Mouse (Mus musculus): ENCODE results near the gene St3gal3. TPM values are rescaled to one million over a fixed set of nuclear protein-coding genes. Genes with fewer than 3 reads are reported as not detected.
A peak's percentile ranks its signal among the peaks of the same experiment; 100 is the strongest.

Gene St3gal3
- polyA plus RNA-seq, 1 experiment from 2014 or later = 10.9 TPM

DNA sequence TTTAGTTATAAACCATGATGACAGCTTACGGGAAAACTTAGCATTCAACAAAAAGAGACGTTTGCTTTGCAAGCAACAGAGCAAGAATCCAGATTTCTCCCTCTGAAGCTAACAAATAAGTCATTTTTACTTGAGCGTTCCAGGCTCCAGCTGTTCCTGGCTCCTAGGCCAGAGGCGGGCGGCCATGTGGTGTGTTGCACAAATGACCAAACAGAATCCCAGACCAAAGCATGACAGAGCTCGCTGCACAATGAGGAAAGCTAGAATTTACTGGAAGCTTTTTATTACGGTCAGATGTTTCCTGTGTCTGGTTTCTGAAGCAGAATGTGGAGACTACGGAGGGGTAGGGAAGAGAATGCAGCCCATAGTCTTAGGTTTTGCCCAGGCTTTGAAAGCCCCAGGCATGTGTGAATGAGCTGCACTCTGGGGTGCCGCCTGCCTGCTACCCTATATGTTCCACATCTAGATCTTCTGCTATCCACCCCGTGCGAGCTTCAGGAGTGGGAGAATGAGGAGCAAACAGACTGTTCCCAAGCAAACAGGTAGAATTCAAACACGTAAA is 76.5 kb downstream of the St3gal3 start:
- H3K4me3 ChIP-seq = no peak overlapping the region
- H3K27me3 ChIP-seq = no peaks in the 10 kb centered on the region
- no peaks in the 10 kb centered on the region for H3K9me3 ChIP-seq (replicated peaks)
- no peak for ATAC-seq (ENCODE audit: low FRiP score)
- peaks cover 25% of the 10 kb centered on the region for H3K4me1 ChIP-seq
- H3K9ac ChIP-seq = no peak overlapping the region
- H3K36me3 ChIP-seq = no peaks in the 10 kb centered on the region
- 65% methylated on average over 12 of the region's 12 CpGs for WGBS
- H3K4me2 ChIP-seq (replicated peaks) = no peak overlapping the region
- no peak overlapping the region for H3K27ac ChIP-seq

- Histone ChIP-seq H3K27ac (no peak overlapping the region), H3K9ac (no peak overlapping the region), H3K36me3 (no peaks in the 10 kb centered on the region), H3K27me3 (no peaks in the 10 kb centered on the region), H3K4me1 (peaks cover 23% of the 10 kb centered on the region), H3K4me2 (replicated peaks) (no peak overlapping the region), H3K9me3 (replicated peaks) (no peaks in the 10 kb centered on the region), H3K4me3 (no peak overlapping the region)
- WGBS = 59% methylated on average over 2 of the region's 2 CpGs
- ATAC-seq (ENCODE audit: low FRiP score) = no peak
These were observed 77.6 kb downstream of the St3gal3 start for GRCm38 (mm10) chr4:118057076-118057475.

DNA sequence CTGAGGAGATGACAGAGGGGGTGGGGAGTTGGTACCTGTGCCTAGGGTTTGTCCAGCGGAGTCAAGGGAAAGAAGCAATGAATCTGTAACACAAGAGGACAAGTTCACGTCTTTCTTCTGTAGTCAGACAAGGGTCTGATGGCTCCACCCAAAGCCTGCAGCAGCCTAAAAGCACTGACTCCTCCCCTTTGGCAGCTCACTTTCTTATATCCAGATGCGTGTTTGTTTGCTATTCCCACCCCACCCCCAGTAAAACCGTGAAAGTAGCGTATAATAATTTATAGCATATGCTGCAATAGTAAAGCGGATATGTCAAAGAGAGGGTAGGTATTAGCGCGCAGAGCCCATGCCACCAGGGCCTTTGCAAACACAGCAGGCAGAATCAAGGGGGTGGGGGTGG is 80.1 kb downstream of the St3gal3 start:
- no peak for ATAC-seq (ENCODE audit: low FRiP score)

DNA sequence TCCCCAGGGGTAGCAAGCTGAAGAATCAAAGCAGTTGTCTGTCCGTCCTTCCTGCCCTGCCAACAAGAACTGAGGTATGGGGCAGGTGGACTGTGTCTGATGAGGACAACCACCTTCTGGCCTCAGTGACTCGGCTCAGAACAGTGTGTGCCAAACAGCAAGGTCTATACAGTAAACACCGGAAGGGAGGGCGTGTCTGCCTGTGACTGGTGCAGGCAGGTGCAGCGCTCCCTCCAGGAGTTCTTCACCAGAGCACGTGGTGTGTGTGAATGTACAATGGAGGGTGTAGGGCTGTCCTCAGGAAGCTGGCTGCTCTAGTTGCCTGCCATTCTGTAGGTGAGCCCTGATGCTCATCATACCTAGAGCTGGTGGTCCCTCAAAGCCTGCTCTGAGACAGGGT is 80.8 kb downstream of the St3gal3 start:
- Histone ChIP-seq H3K36me3 (no peaks in the 10 kb centered on the region), H3K4me2 (replicated peaks) (no peak overlapping the region), H3K9me3 (replicated peaks) (no peaks in the 10 kb centered on the region), H3K9ac (no peak overlapping the region), H3K4me3 (no peak overlapping the region), H3K27me3 (no peaks in the 10 kb centered on the region), H3K4me1 (peaks cover 18% of the 10 kb centered on the region), H3K27ac (no peak overlapping the region)
- no peak for ATAC-seq (ENCODE audit: low FRiP score)
- 90% methylated on average over 6 of the region's 6 CpGs for WGBS

More for the DNA sequence above, 80.1 kb downstream of the St3gal3 start:
- Histone ChIP-seq H3K4me1 (peaks cover 18% of the 10 kb centered on the region), H3K4me2 (replicated peaks) (no peak overlapping the region), H3K4me3 (no peak overlapping the region), H3K9me3 (replicated peaks) (no peaks in the 10 kb centered on the region), H3K36me3 (no peaks in the 10 kb centered on the region), H3K27ac (no peak overlapping the region), H3K9ac (no peak overlapping the region), H3K27me3 (no peaks in the 10 kb centered on the region)
- 79% methylated on average over 8 of the region's 8 CpGs for WGBS

- H3K36me3 ChIP-seq = no peaks in the 10 kb centered on the region
- H3K9me3 ChIP-seq (replicated peaks) = no peaks in the 10 kb centered on the region
- 79% methylated on average over 12 of the region's 12 CpGs for WGBS
- H3K4me1 ChIP-seq = peaks cover 10% of the 10 kb centered on the region
- H3K9ac ChIP-seq = no peak overlapping the region
- H3K4me3 ChIP-seq = no peak overlapping the region
- no peak for ATAC-seq (ENCODE audit: low FRiP score)
- no peaks in the 10 kb centered on the region for H3K27me3 ChIP-seq
- H3K4me2 ChIP-seq (replicated peaks) = no peak overlapping the region
- no peak overlapping the region for H3K27ac ChIP-seq
These were observed 85.0 kb downstream of the St3gal3 start for GRCm38 (mm10) chr4:118049606-118050302.

- Histone ChIP-seq H3K4me1 (peaks cover 15% of the 10 kb centered on the region), H3K9ac (no peak overlapping the region), H3K27me3 (no peaks in the 10 kb centered on the region), H3K4me3 (no peak overlapping the region), H3K4me2 (replicated peaks) (no peak overlapping the region), H3K27ac (no peak overlapping the region), H3K9me3 (replicated peaks) (no peaks in the 10 kb centered on the region), H3K36me3 (no peaks in the 10 kb centered on the region)
- WGBS = 57% methylated on average over 9 of the region's 9 CpGs
- ATAC-seq (ENCODE audit: low FRiP score) = no peak
These were observed 90.2 kb downstream of the St3gal3 start for GRCm38 (mm10) chr4:118044510-118044909.

DNA sequence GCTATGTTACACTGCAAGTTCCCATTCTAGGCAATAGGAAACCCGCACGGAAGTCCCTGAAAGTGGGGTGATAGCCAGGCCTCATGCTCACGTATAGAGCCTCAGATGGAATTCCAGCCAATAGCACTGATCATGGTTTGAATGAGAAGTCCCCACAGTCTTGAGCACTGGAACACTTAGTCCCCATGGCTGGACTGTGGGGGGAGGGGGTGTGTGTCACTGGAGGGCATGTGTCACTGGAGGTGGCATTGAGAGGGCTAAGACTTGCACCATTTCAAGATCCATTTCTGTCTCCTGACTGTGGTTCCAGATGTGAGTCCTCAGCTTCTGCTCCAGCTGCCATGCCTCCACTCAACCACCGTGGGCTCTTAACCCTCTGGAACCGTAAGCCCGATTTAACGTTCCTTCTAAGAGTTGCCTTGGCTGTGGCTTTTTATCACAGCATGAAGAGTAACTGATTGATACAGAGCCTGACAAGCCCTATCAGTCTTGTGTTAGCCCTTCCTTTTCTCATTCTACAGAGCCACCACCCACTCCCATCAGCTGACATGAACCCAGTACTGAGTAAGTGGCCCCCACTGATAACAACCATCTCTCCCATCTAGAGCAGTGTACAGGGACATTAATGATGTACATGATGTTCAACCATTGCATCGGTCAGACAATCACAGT is 91.2 kb downstream of the St3gal3 start:
- Histone ChIP-seq H3K27ac (no peak overlapping the region), H3K27me3 (no peaks in the 10 kb centered on the region), H3K4me1 (peaks cover 15% of the 10 kb centered on the region), H3K4me3 (no peak overlapping the region), H3K4me2 (replicated peaks) (no peak overlapping the region), H3K9ac (no peak overlapping the region), H3K36me3 (no peaks in the 10 kb centered on the region), H3K9me3 (replicated peaks) (no peaks in the 10 kb centered on the region)
- ATAC-seq (ENCODE audit: low FRiP score) = no peak
- WGBS = 88% methylated on average over 8 of the region's 8 CpGs

GRCm38 (mm10) chr4:118042671-118043320 is 91.9 kb downstream of the St3gal3 start:
- ATAC-seq (ENCODE audit: low FRiP score) = no peak
- Histone ChIP-seq H3K4me2 (replicated peaks) (no peak overlapping the region), H3K9me3 (replicated peaks) (no peaks in the 10 kb centered on the region), H3K27me3 (no peaks in the 10 kb centered on the region), H3K9ac (no peak overlapping the region), H3K4me1 (peaks cover 20% of the 10 kb centered on the region), H3K36me3 (no peaks in the 10 kb centered on the region), H3K27ac (no peak overlapping the region), H3K4me3 (no peak overlapping the region)
- WGBS = 79% methylated on average over 7 of the region's 7 CpGs

- no peak for ATAC-seq (ENCODE audit: low FRiP score)
- no peak overlapping the region for H3K4me2 ChIP-seq (replicated peaks)
- no peak overlapping the region for H3K27ac ChIP-seq
These were observed 93.6 kb downstream of the St3gal3 start for GRCm38 (mm10) chr4:118041145-118041544.

DNA sequence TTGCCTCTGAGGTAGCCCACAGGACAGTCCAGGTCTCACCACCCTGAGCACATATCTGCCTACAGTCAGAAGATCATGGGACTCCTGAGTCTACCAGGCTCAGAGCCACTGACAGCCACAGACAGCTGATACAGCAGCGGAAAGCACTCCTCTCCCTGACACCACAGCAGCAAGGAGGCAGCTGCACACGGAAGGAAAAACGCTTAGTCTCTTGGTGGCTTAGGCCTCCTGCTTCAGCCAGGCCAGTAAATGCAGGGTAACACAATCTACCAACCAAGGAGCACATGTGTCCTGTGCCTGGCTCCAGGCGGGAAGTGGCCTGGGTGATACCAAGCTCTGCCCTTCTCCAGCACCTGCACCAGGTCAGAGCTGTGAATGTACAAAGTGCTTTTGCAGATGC is 94.1 kb downstream of the St3gal3 start:
- H3K4me1 ChIP-seq = peaks cover 30% of the 10 kb centered on the region
- no peak overlapping the region for H3K4me3 ChIP-seq
- no peak overlapping the region for H3K4me2 ChIP-seq (replicated peaks)
- 67% methylated on average over 4 of the region's 4 CpGs for WGBS
- no peak for ATAC-seq (ENCODE audit: low FRiP score)
- no peak overlapping the region for H3K9ac ChIP-seq
- H3K27me3 ChIP-seq = no peaks in the 10 kb centered on the region
- no peaks in the 10 kb centered on the region for H3K9me3 ChIP-seq (replicated peaks)
- no peak overlapping the region for H3K27ac ChIP-seq
- no peaks in the 10 kb centered on the region for H3K36me3 ChIP-seq

More at GRCm38 (mm10) chr4:118041145-118041544, 93.6 kb downstream of the St3gal3 start:
- Histone ChIP-seq H3K9me3 (replicated peaks) (no peaks in the 10 kb centered on the region), H3K9ac (no peak overlapping the region), H3K4me3 (no peak overlapping the region), H3K27me3 (no peaks in the 10 kb centered on the region), H3K4me1 (peaks cover 30% of the 10 kb centered on the region), H3K36me3 (no peaks in the 10 kb centered on the region)
- 54% methylated on average over 9 of the region's 9 CpGs for WGBS

- Histone ChIP-seq H3K4me3 (no peak overlapping the region), H3K9ac (no peak overlapping the region), H3K36me3 (no peaks in the 10 kb centered on the region), H3K27ac (no peak overlapping the region), H3K4me2 (replicated peaks) (no peak overlapping the region), H3K4me1 (peaks cover 27% of the 10 kb centered on the region), H3K9me3 (replicated peaks) (no peaks in the 10 kb centered on the region), H3K27me3 (no peaks in the 10 kb centered on the region)
- 89% methylated on average over 5 of the region's 5 CpGs for WGBS
- no peak for ATAC-seq (ENCODE audit: low FRiP score)
These were observed 94.8 kb downstream of the St3gal3 start for GRCm38 (mm10) chr4:118039964-118040363.

DNA sequence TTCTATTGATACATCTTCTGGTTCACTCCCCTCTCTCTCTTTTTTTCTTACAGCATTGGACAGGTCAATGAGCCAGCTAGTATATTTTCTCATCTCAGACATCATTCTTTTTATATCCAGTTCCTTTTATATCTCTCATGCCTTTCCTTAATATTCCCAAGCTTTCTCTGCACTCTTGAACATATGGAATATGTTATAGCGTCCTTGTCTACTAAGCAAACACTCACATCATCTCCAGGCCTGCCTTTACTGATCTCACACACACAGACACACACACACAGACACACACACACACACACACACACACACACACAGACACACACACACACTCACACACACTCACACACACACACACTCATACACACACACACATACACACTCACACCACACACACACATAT is 96.7 kb downstream of the St3gal3 start:
- H3K9ac ChIP-seq = no peak overlapping the region
- no peaks in the 10 kb centered on the region for H3K9me3 ChIP-seq (replicated peaks)
- no peaks in the 10 kb centered on the region for H3K36me3 ChIP-seq
- peak overlapping the region; percentile 30; the same call in 1 of the 2 replicates for H3K27ac ChIP-seq
- no peak for ATAC-seq (ENCODE audit: low FRiP score)
- WGBS = 43% methylated on average over 1 of the region's 1 CpGs
- no peaks in the 10 kb centered on the region for H3K27me3 ChIP-seq
- H3K4me3 ChIP-seq = no peak overlapping the region
- H3K4me1 ChIP-seq = peaks cover 21% of the 10 kb centered on the region
- no peak overlapping the region for H3K4me2 ChIP-seq (replicated peaks)

Data from hindbrain, embryonic 12.5 days (tissue).